Mouse (Mus musculus): ENCODE measurements around the gene Spock1. TPM values are rescaled to one million over a fixed set of nuclear protein-coding genes. Genes with fewer than 3 reads are reported as not detected.
A peak's percentile ranks its signal among the peaks of the same experiment; 100 is the strongest.

Spock1 gene
- polyA plus RNA-seq, 1 experiment from 2014 or later: 0.70 TPM

DNA sequence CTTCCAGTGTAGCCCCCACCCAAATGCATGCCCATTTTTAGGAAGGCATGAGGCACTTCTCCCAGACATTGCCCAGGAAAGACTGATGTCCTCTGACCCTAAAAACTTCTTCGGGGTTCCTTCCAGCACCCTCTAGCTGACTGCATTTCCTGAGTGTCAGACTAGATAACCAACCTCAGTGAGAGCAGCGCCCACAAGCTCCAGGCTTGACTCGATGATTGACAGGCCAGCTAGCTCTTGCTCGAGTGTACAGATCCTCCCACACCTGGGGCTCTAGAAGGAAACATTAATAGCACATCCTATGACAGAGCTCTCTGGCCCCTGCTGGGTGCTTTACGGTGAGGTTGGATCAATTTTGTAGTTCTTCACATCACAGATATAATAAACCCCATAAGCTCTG is 219.2 kb downstream of the Spock1 start:
- Histone ChIP-seq H3K4me2 (no peak overlapping the region), H3K9ac (no peak overlapping the region), H3K4me1 (replicated peaks) (peaks cover 4% of the 10 kb centered on the region; the same call in 1 of the 2 replicates), H3K36me3 (no peaks in the 10 kb centered on the region), H3K27me3 (replicated peaks) (peaks cover 5% of the 10 kb centered on the region; the same call in 1 of the 2 replicates), H3K4me3 (no peak overlapping the region), H3K9me3 (replicated peaks) (no peaks in the 10 kb centered on the region), H3K27ac (ENCODE audit: poor library complexity, severe bottlenecking) (no peak overlapping the region)
- ATAC-seq (ENCODE audit: insufficient number of reproducible peaks, low FRiP score): no peak
- WGBS: 45% methylated on average over 5 of the region's 5 CpGs

DNA sequence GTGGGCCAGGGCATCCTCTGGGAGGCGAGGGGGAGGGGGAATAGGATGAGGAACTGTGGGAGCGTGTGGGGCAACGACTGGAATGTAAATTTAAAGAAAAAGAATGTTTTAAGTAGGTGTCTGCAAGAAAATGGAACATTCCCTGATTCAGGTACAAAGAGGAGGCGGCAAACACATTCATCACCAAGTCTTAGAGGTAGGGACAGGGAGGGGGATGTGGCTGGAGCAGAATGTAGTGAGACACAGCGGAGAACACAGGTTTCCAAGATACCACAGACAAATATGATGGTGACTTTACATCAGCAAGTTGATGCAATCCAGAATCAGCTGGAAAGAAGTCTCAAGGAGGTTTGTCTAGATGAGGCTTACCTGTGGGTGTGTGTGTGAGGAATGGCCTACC is 221.7 kb downstream of the Spock1 start:
- H3K36me3 ChIP-seq: no peaks in the 10 kb centered on the region

DNA sequence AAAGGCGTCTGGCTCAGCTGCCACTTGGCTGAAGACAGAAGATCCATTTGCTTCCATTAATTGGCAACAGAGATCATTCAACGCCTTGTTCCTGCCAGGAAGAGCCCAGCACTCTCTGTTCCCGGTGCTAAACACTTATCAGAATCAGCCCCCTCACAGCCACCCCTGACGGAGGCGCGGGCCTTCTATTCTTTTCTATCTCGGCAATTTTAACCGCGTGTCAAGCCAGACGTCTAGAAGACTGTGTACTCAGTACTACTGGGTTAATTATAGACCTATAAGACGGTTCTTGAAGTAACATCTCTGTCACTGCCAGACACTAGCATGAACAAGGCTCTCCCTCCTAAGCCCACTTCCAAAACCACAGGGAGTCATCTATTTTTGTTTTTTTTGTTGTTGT is 222.9 kb downstream of the Spock1 start:
- H3K4me3 ChIP-seq: no peak overlapping the region
- WGBS: 15% methylated on average over 11 of the region's 11 CpGs
- H3K36me3 ChIP-seq: no peaks in the 10 kb centered on the region
- H3K9ac ChIP-seq: no peak overlapping the region
- no peak for ATAC-seq (ENCODE audit: insufficient number of reproducible peaks, low FRiP score)
- peaks cover 4% of the 10 kb centered on the region; the same call in 1 of the 2 replicates for H3K4me1 ChIP-seq (replicated peaks)
- no peaks in the 10 kb centered on the region for H3K9me3 ChIP-seq (replicated peaks)
- H3K27me3 ChIP-seq (replicated peaks): peaks cover 2% of the 10 kb centered on the region; the same call in 1 of the 2 replicates
- no peak overlapping the region for H3K4me2 ChIP-seq
- no peak overlapping the region for H3K27ac ChIP-seq (ENCODE audit: poor library complexity, severe bottlenecking)

More for the DNA sequence above, 221.7 kb downstream of the Spock1 start:
- 73% methylated on average over 5 of the region's 5 CpGs for WGBS
- H3K27ac ChIP-seq (ENCODE audit: poor library complexity, severe bottlenecking): no peak overlapping the region
- peaks cover 2% of the 10 kb centered on the region; the same call in 1 of the 2 replicates for H3K27me3 ChIP-seq (replicated peaks)
- no peak overlapping the region for H3K4me3 ChIP-seq
- H3K4me1 ChIP-seq (replicated peaks): peaks cover 4% of the 10 kb centered on the region; the same call in 1 of the 2 replicates
- no peaks in the 10 kb centered on the region for H3K9me3 ChIP-seq (replicated peaks)
- H3K9ac ChIP-seq: no peak overlapping the region
- H3K4me2 ChIP-seq: no peak overlapping the region
- ATAC-seq (ENCODE audit: insufficient number of reproducible peaks, low FRiP score): no peak

DNA sequence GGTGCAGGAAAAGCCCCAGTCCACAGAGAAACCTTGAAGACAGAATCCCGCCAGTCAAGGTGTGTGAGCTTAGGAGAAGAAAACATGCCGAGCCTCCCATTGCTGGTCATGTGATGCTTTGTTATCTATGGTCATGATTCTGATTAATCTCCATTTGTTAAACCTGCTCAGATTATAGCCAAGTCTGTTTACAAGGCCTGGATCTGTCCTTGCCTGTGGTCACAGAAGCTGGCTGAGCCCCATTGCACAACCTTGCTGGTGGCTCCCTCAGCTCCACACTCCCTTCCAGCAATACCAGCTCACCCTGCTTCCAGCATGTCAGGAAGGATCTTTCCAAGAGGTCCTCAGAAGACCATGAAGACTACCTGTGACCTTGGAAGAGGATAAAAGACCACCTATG is 228.5 kb downstream of the Spock1 start:
- 70% methylated on average over 2 of the region's 2 CpGs for WGBS
- H3K4me3 ChIP-seq: no peak overlapping the region
- H3K27ac ChIP-seq (ENCODE audit: poor library complexity, severe bottlenecking): no peak overlapping the region
- no peak overlapping the region for H3K9ac ChIP-seq
- H3K27me3 ChIP-seq (replicated peaks): no peaks in the 10 kb centered on the region
- no peaks in the 10 kb centered on the region for H3K36me3 ChIP-seq
- no peaks in the 10 kb centered on the region for H3K9me3 ChIP-seq (replicated peaks)
- no peak overlapping the region for H3K4me2 ChIP-seq
- no peak for ATAC-seq (ENCODE audit: insufficient number of reproducible peaks, low FRiP score)
- H3K4me1 ChIP-seq (replicated peaks): no peaks in the 10 kb centered on the region

DNA sequence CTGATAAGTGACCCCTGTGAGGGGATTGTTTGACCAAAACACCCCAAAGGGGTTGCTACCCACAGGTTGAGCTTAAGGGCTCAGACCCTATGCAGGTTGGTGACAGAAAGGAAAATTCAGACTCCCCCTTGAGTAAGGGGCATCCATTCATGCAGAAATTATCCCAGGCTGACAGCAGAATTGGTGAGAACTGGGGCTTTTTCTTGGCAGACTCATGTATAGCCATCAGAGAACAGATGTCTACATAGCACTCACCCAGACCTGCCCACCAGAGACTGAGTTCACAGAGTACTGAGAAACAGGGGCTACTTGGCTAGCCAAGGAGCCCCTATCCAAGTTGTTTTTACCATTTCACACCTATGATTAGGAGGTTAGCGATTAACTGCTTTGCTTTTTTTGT is 231.3 kb downstream of the Spock1 start:
- Histone ChIP-seq H3K9ac (no peak overlapping the region), H3K36me3 (no peaks in the 10 kb centered on the region), H3K9me3 (replicated peaks) (no peaks in the 10 kb centered on the region), H3K27me3 (replicated peaks) (no peaks in the 10 kb centered on the region), H3K4me2 (no peak overlapping the region), H3K27ac (ENCODE audit: poor library complexity, severe bottlenecking) (no peak overlapping the region), H3K4me1 (replicated peaks) (no peaks in the 10 kb centered on the region), H3K4me3 (no peak overlapping the region)
- WGBS: 82% methylated on average over 1 of the region's 1 CpGs
- ATAC-seq (ENCODE audit: insufficient number of reproducible peaks, low FRiP score): no peak

DNA sequence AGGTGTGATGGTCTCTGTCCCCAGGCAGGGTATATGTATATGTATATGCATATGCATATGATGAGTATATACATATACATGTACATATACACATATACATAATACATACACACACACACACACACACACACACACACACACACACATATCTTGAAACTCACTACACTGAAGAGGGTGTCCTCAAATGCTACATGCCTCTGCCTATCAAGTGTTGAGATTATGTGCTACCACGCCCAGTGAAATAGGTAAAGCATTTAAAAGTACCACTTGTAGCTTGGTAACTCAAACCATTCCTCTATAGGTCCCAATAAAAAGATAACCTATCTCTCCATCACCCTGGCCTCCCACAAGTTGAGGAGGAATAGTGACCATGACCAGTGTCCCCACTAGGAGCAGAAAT is 234.7 kb downstream of the Spock1 start:
- Histone ChIP-seq H3K9ac (no peak overlapping the region), H3K4me2 (no peak overlapping the region), H3K4me1 (replicated peaks) (0 out of 2 replicates have a peak, but pooled peaks cover 4% of the 10 kb centered on the region), H3K27ac (ENCODE audit: poor library complexity, severe bottlenecking) (no peak overlapping the region), H3K36me3 (no peaks in the 10 kb centered on the region), H3K4me3 (no peak overlapping the region), H3K9me3 (replicated peaks) (no peaks in the 10 kb centered on the region), H3K27me3 (replicated peaks) (0 out of 2 replicates have a peak, but pooled peaks cover under 1% of the 10 kb centered on the region)
- ATAC-seq (ENCODE audit: insufficient number of reproducible peaks, low FRiP score): no peak
- 82% methylated on average over 1 of the region's 1 CpGs for WGBS

DNA sequence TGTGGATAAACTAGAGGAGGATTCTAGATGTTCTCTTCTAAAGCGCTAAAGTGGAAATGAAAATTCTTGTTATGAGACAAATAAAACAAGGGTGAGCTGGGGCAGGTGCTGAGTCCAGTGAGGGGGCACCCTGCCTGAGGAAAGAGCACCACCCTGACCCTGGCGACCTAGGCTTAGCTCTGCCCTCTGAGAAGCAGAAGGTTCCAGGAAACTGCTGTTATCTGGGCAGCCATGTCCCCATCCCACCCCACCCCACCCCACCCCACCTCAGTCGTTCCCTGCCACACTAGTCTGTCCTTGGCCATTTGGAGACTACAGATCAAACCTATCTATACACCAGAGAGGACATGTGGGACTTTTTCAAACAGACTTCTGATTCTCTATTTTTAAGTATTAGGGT is 235.4 kb downstream of the Spock1 start:
- WGBS: 59% methylated on average over 3 of the region's 3 CpGs
- Histone ChIP-seq H3K4me1 (replicated peaks) (0 out of 2 replicates have a peak, but pooled peaks cover 4% of the 10 kb centered on the region), H3K27me3 (replicated peaks) (peaks cover 4% of the 10 kb centered on the region; the same call in 1 of the 2 replicates), H3K27ac (ENCODE audit: poor library complexity, severe bottlenecking) (no peak overlapping the region), H3K9me3 (replicated peaks) (no peaks in the 10 kb centered on the region), H3K9ac (no peak overlapping the region), H3K4me3 (no peak overlapping the region), H3K4me2 (no peak overlapping the region), H3K36me3 (no peaks in the 10 kb centered on the region)
- peak; percentile 94 for ATAC-seq (ENCODE audit: insufficient number of reproducible peaks, low FRiP score)

DNA sequence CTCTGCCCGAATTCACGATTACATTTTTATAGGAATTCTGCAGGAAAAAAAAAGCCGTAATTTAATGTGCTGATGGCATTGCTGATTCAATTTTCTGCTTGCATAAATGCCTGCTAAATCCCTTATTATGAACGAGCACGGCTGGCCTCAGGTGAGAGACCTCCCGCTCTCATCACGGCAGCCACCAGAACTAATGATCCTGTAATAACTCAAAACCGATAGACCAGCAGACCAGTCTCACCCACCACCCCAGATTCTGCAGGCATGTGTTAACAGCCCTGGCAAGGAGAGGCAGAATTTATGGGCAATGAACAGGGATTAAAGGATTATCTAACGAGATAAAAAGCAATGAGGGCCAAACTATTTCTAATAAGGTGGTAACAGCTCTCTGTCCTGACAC is 236.2 kb downstream of the Spock1 start:
- Histone ChIP-seq H3K9me3 (replicated peaks) (no peaks in the 10 kb centered on the region), H3K4me3 (no peak overlapping the region), H3K4me2 (no peak overlapping the region), H3K9ac (no peak overlapping the region), H3K4me1 (replicated peaks) (peaks cover 4% of the 10 kb centered on the region; the same call in 1 of the 2 replicates), H3K27me3 (replicated peaks) (peaks cover 4% of the 10 kb centered on the region; the same call in 1 of the 2 replicates), H3K27ac (ENCODE audit: poor library complexity, severe bottlenecking) (no peak overlapping the region), H3K36me3 (no peaks in the 10 kb centered on the region)
- ATAC-seq (ENCODE audit: insufficient number of reproducible peaks, low FRiP score): no peak
- WGBS: 79% methylated on average over 9 of the region's 9 CpGs

DNA sequence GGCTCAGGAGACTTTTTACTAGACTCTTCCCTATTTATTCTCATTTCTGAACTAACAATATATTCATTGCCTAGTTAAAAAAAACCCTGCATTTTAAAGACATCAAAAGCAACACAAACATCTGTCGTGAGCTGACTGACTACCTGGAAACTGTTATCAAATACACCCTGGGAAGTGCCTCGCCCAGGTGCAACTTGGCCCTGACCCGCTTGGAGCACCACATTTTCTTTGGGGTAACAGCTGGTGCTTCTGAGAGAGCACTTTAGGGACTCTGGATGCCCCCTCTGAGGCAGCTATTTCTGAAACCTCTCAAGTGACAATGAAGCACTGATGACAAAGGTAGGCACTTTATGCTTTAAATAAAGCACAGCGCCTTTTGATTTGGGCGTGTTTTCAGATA is 236.8 kb downstream of the Spock1 start:
- Histone ChIP-seq H3K27me3 (replicated peaks) (peaks cover 4% of the 10 kb centered on the region; the same call in 1 of the 2 replicates), H3K4me2 (no peak overlapping the region), H3K9me3 (replicated peaks) (no peaks in the 10 kb centered on the region), H3K4me3 (no peak overlapping the region), H3K4me1 (replicated peaks) (peaks cover 9% of the 10 kb centered on the region; the same call in 1 of the 2 replicates), H3K27ac (ENCODE audit: poor library complexity, severe bottlenecking) (no peak overlapping the region), H3K36me3 (no peaks in the 10 kb centered on the region), H3K9ac (no peak overlapping the region)
- ATAC-seq (ENCODE audit: insufficient number of reproducible peaks, low FRiP score): no peak
- 66% methylated on average over 5 of the region's 5 CpGs for WGBS

DNA sequence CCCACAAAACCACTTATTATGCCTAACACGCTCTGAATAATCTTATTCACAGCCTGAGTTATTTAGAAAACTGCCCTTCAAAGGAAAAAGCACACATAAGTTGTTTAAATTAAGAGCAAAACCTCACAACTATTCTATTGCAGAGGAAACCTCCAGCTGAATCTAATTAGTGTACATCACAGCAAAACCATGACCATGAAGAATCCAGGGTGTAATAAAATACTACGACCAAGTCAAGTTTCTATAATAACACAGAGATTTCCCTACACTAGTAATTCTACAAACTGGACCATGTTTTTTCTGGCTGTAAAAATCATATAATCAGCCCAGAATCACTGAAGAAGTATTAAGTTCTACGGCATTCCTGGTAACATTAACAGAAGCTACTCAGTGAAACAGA is 240.5 kb downstream of the Spock1 start:
- ATAC-seq (ENCODE audit: insufficient number of reproducible peaks, low FRiP score): no peak
- Histone ChIP-seq H3K4me3 (no peak overlapping the region), H3K27ac (ENCODE audit: poor library complexity, severe bottlenecking) (no peak overlapping the region), H3K9ac (no peak overlapping the region), H3K4me2 (no peak overlapping the region), H3K36me3 (no peaks in the 10 kb centered on the region), H3K27me3 (replicated peaks) (peaks cover 4% of the 10 kb centered on the region; the same call in 1 of the 2 replicates), H3K4me1 (replicated peaks) (peaks cover 12% of the 10 kb centered on the region; the same call in 1 of the 2 replicates), H3K9me3 (replicated peaks) (no peaks in the 10 kb centered on the region)
- WGBS: 77% methylated on average over 3 of the region's 3 CpGs

DNA sequence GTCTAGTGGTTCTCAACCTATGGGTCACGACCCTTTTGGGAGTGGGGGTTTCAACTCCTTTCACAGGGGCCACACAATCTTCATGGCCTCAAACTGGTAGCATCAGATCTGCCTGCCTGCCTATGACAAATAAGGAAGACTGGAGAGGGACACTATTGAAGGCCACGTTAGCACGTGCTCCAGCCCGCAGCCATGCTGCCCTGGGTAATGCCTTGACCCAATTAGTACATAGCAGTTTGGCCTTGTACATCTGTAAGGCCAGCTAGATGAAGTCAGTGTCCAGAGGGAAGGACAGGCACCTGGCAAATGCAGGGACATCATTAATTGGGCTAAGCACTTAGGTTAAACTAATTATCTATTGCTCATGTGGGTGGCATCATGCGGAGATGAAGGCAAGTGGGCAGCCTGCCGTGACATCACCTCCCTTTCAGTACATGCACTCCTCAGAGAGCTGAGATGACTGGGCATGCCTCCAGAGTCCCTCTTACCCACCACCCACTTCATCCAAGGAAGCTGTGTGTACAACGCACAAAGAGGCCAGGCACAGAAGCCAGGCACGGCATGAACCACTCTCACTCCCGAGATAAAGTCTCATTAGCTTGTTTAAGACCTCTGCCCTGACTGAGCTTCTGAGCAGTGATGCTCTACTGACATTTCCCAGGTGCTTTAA is 241.8 kb downstream of the Spock1 start:
- Histone ChIP-seq H3K9ac (no peak overlapping the region), H3K9me3 (replicated peaks) (no peaks in the 10 kb centered on the region), H3K27ac (ENCODE audit: poor library complexity, severe bottlenecking) (no peak overlapping the region), H3K36me3 (no peaks in the 10 kb centered on the region), H3K27me3 (replicated peaks) (peaks cover 8% of the 10 kb centered on the region; the same call in 1 of the 2 replicates), H3K4me2 (no peak overlapping the region), H3K4me1 (replicated peaks) (peaks cover 9% of the 10 kb centered on the region; the same call in 1 of the 2 replicates), H3K4me3 (no peak overlapping the region)
- WGBS: 50% methylated on average over 9 of the region's 9 CpGs
- no peak for ATAC-seq (ENCODE audit: insufficient number of reproducible peaks, low FRiP score)

All from heart, embryonic 12.5 days (tissue).